In the genomic region with DNA sequence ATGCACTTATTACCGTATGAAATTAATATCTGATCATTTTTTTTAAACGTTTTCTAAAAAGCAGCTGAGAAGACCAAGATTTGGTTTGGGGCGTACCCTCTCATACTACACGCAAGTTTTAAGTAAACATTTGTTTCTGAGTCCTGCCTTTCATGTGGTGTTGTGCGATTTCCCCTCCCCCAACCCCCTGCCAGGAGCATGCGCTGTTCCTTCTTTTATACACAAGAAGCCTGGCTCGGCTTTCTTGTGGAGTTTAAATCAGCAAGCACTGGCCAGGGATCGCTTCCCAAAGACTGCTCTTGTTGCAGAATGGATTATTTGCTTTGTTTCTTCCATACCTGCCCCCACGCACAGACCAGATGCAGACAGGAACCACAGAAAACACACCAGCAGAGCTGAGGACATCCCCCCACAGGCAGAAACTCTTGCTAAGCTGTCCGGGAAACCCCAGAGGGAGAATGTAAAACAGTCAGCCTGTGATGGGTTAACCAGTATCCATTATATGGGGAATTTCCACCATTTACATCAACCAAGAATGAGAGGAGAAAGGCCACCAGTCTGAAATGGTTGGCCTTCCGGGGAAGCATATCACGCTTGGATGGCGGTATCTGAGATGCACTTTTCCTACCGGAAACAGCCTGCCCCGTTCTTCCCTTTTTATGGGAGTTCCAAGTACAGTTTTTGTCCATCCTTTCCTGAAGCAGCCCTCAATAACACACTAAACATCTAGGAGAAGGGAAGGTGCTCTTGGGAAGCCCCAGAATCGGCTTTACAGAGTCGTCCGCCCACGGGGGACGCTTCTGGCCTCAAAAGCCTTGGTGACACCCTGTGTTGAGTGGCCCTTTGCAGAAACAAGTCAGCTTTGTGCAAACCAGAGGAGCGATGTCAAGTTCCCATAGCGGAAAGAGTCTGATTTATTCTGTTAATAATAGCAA, we compare ENCODE assay signal across 10 mouse cellular contexts.
DNase-seq lines count a peak whose midpoint lies in the region; ATAC-seq and TF ChIP-seq lines count a peak whose summit lies in the region.
"Had no signal": no experiment of that assay in that cellular context is flagged by ENCODE, and none has a peak within 500 bp of the region (broad histone marks: within the 10 kb centered on the region; RNA-seq: fewer than 3 reads in every experiment).

No protein-coding gene starts in this region.

- no peak for TF ChIP-seq CTCF in spleen, adult 2 months (IDR thresholded peaks at IDR 0.05; ENCODE audit: extremely low read depth, insufficient read depth, insufficient read length, insufficient replicate concordance)

- no peaks in the 10 kb centered on the region for H3K9me3 ChIP-seq in hindbrain, embryonic 11.5 days (ENCODE audit: control insufficient read depth, low read length)
- H3K9me3 ChIP-seq in hindbrain, embryonic 12.5 days (replicated peaks), result no peaks in the 10 kb centered on the region
- H3K9me3 ChIP-seq: liver, embryonic 15.5 days had no signal

- H3K4me1 ChIP-seq in hindbrain, embryonic 11.5 days (replicated peaks; ENCODE audit: control insufficient read depth, insufficient read depth, low read length), result 0 out of 2 replicates have a peak, but pooled peaks cover 3% of the 10 kb centered on the region
- H3K4me1 ChIP-seq in hindbrain, embryonic 12.5 days, result peaks cover 11% of the 10 kb centered on the region
- H3K4me1 ChIP-seq in spleen, adult 2 months (ENCODE audit: control insufficient read depth, insufficient read depth, insufficient read length), result peaks cover 51% of the 10 kb centered on the region; the same call in 1 of the 2 replicates

- peak overlapping the region; percentile 17; the same call in 1 of the 2 replicates for H3K9ac ChIP-seq in hindbrain, embryonic 11.5 days (ENCODE audit: low read depth, low read length)
- H3K9ac ChIP-seq in hindbrain, embryonic 12.5 days, result no peak overlapping the region
- H3K9ac ChIP-seq: liver, embryonic 15.5 days had no signal

- no peaks in the 10 kb centered on the region for H3K36me3 ChIP-seq in hindbrain, embryonic 11.5 days (ENCODE audit: control insufficient read depth, insufficient read depth, low read length)
- H3K36me3 ChIP-seq in hindbrain, embryonic 12.5 days, result no peaks in the 10 kb centered on the region
- H3K36me3 ChIP-seq in spleen, adult 2 months (ENCODE audit: control insufficient read depth, insufficient read depth, low read length), result no peaks in the 10 kb centered on the region
- H3K36me3 ChIP-seq: liver, embryonic 15.5 days had no signal

- H3K27me3 ChIP-seq in hindbrain, embryonic 11.5 days (ENCODE audit: control insufficient read depth, insufficient read depth, low read length), result no peaks in the 10 kb centered on the region
- H3K27me3 ChIP-seq in hindbrain, embryonic 12.5 days, result no peaks in the 10 kb centered on the region
- H3K27me3 ChIP-seq in spleen, adult 2 months (ENCODE audit: control insufficient read depth, insufficient read depth, low read length), result no peaks in the 10 kb centered on the region
- H3K27me3 ChIP-seq: liver, embryonic 15.5 days had no signal

- 73% methylated on average over 22 of the region's 22 CpGs for WGBS in hindbrain, embryonic 11.5 days
- 67% methylated on average over 22 of the region's 22 CpGs for WGBS in hindbrain, embryonic 12.5 days
- WGBS in spleen, adult 2 months, result 73% methylated on average over 22 of the region's 22 CpGs

- ATAC-seq in hindbrain, embryonic 11.5 days (ENCODE audit: low FRiP score), result no peak
- ATAC-seq in hindbrain, embryonic 12.5 days (ENCODE audit: low FRiP score), result no peak

- no peak overlapping the region for H3K27ac ChIP-seq in hindbrain, embryonic 11.5 days (ENCODE audit: low read depth, low read length)
- H3K27ac ChIP-seq in hindbrain, embryonic 12.5 days, result no peak overlapping the region
- peak overlapping the region; percentile 48 for H3K27ac ChIP-seq in spleen, adult 2 months (ENCODE audit: insufficient read depth, low read length)
- H3K27ac ChIP-seq: liver, embryonic 15.5 days had no signal

- no peak for DNase-seq in hindbrain, embryonic 11.5 days (ENCODE audit: low spot score)
- no peak for DNase-seq in spleen, adult 2 months (ENCODE audit: low read depth in 1 of 2, low spot score in 2 of 2)
- DNase-seq in spleen, postnatal 14 days (ENCODE audit: low spot score in 2 of 2), result no peak
- DNase-seq in lung, postnatal 36 days, result peak; percentile 67
- no peak for DNase-seq in B cell, adult 2 months
- DNase-seq in cerebellum, postnatal 25 days, result no peak
- no peak for DNase-seq in yolk sac, embryonic 10.5 days (ENCODE audit: low spot score)
- DNase-seq: adrenal gland, postnatal 36 days had no signal

- H3K4me2 ChIP-seq in hindbrain, embryonic 11.5 days (replicated peaks; ENCODE audit: low read depth, low read length), result no peak overlapping the region
- no peak overlapping the region for H3K4me2 ChIP-seq in hindbrain, embryonic 12.5 days (replicated peaks)
- H3K4me2 ChIP-seq: liver, embryonic 15.5 days had no signal

- no peak overlapping the region for H3K4me3 ChIP-seq in hindbrain, embryonic 11.5 days (ENCODE audit: low read depth, low read length)
- H3K4me3 ChIP-seq in hindbrain, embryonic 12.5 days, result no peak overlapping the region
- no peak overlapping the region for H3K4me3 ChIP-seq in spleen, adult 2 months (ENCODE audit: extremely low read depth, insufficient read depth, insufficient read length)
- H3K4me3 ChIP-seq: liver, embryonic 15.5 days had no signal

- TF ChIP-seq POLR2A in spleen, adult 2 months (IDR thresholded peaks at IDR 0.05; ENCODE audit: low read depth, low read length), result no peak
